Mouse (Mus musculus) hindbrain, embryonic 15.5 days (tissue): ENCODE data around the gene Hira. TPM values are rescaled to one million over a fixed set of nuclear protein-coding genes. Genes with fewer than 3 reads are reported as not detected.
"Not testable (repeated sequence)": the region's sequence is repeated elsewhere in the genome, so short reads cannot be mapped to it uniquely, and the experiment has no call there.

Source experiments
- ATAC-seq: fragments of 200-750 bp; cut with Nextera tagmentation; 2 replicates; pipeline ENCODE4 v1.8.0; 2017; ENCODE audit warnings: low read depth, moderate number of reproducible peaks, moderate TSS enrichment; ENCODE audit not compliant: low FRiP score
- H3K27ac ChIP-seq: fragments of 300-500 bp; sonication (generic); replicated peaks from 2 replicates; pipeline ENCODE4 v1.5.1; 2015; ENCODE audit warnings: mild to moderate bottlenecking, inconsistent platforms
- H3K27me3 ChIP-seq: fragments of 300-500 bp; sonication (generic); 2 replicates; pipeline ENCODE4 v1.6.1; 2015; ENCODE audit warnings: control low read depth, inconsistent platforms
- H3K36me3 ChIP-seq: fragments of 300-500 bp; sonication (generic); 2 replicates; pipeline ENCODE4 v1.6.1; 2015; ENCODE audit warnings: control low read depth, inconsistent platforms
- H3K4me1 ChIP-seq: fragments of 300-500 bp; sonication (generic); replicated peaks from 2 replicates; pipeline ENCODE4 v1.6.1; 2015; ENCODE audit warnings: control low read depth, inconsistent platforms
- H3K4me2 ChIP-seq: fragments of 300-500 bp; sonication (generic); 2 replicates; pipeline ENCODE4 v1.6.1; 2015; ENCODE audit warnings: moderate library complexity, mild to moderate bottlenecking, inconsistent platforms
- H3K4me3 ChIP-seq: fragments of 300-500 bp; sonication (generic); 2 replicates; pipeline ENCODE4 v1.5.1; 2015; ENCODE audit warnings: mild to moderate bottlenecking, inconsistent platforms
- H3K9ac ChIP-seq: fragments of 300-500 bp; sonication (generic); 2 replicates; pipeline ENCODE4 v1.6.1; 2015; ENCODE audit warnings: inconsistent platforms
- H3K9me3 ChIP-seq: fragments of 300-500 bp; sonication (generic); 2 replicates; pipeline ENCODE4 v1.6.1; 2016; ENCODE audit warnings: control low read depth, inconsistent platforms
- WGBS: fragments of 180-500 bp; shearing (Covaris S2); methylation state at CpG from one replicate; pipeline ENCODE4 v1.1.7; 2015; 5-methylcytosine and 5-hydroxymethylcytosine counted together
- polyA plus RNA-seq: library from polyadenylated mRNA; unstranded; fragments of >200 nt; fragmentation: Nextera tagmentation; extraction: Ambion mirVana; gene quantifications from 2 replicates; pipeline ENCODE4 v1.2.1, GENCODE M21; 2015

Hira gene
- 19.1 and 21.2 TPM in 2 replicates for polyA plus RNA-seq

GRCm38 (mm10) chr16:18876442-18877308, at the start of gene Hira, which contains the start of gene Mrpl40:
Gene Hira (plus strand): TSS chr16:18877037.
Gene Mrpl40 (minus strand): TSS chr16:18876862.
- ATAC-seq, result peak; percentile 91
- H3K27me3 ChIP-seq, result no peaks in the 10 kb centered on the region
- peaks cover 37% of the 10 kb centered on the region for H3K4me1 ChIP-seq
- peak within 1 kb of the TSS; percentile 97 for H3K27ac ChIP-seq
- peaks cover 20% of the 10 kb centered on the region for H3K36me3 ChIP-seq
- H3K9ac ChIP-seq, result peak within 1 kb of the TSS; percentile 94
- under 1% methylated on average over 75 of the region's 93 CpGs for WGBS
- H3K4me3 ChIP-seq, result peak within 1 kb of the TSS; percentile 94
- no peaks in the 10 kb centered on the region for H3K9me3 ChIP-seq
- peak within 1 kb of the TSS; percentile 85 for H3K4me2 ChIP-seq

DNA sequence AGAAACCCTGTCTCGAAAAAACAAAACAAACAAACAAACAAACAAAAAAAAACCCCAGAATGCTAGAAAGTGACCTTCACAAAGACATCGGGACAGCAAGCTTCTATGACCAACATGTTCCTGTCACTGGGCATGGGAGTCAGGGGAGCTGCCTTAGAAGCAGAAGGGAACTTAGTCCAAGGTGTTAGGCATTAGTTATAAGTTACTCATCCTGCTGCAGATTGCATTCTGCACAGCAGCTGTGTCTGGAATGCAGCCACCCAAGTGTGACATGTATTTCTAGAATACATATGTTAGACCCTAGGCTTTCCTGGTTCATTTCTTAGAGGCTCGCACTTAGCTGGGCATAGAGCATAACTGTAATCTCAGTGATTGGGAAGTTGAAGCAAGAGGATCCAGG, 48.2 kb upstream of the Hira start:
- no peaks in the 10 kb centered on the region for H3K4me1 ChIP-seq
- 98% methylated on average over 3 of the region's 3 CpGs for WGBS
- H3K36me3 ChIP-seq, result peaks cover 89% of the 10 kb centered on the region
- no peak overlapping the region for H3K9ac ChIP-seq
- no peak overlapping the region for H3K27ac ChIP-seq
- no peaks in the 10 kb centered on the region for H3K9me3 ChIP-seq
- no peak overlapping the region for H3K4me2 ChIP-seq
- no peaks in the 10 kb centered on the region for H3K27me3 ChIP-seq
- H3K4me3 ChIP-seq, result no peak overlapping the region
- no peak for ATAC-seq

DNA sequence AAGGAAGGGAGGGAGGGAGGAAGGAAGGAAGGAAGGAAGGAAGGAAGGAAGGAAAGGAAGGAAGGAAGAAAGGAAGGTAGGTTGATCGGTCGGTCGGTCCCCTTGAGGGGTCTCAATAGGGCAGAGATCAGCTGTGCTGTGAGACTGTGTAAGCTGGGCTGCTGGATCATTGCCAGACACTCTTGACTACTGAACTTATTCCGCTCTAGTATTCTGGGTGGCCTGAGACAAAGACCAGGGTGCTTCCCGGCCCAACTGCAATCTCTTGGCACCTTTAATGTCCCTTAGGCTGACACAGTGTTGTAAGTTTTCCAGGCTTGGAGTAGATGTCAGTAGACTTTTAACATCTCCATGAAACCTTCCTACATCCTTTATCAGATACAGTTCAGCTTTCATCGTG, 47.7 kb upstream of the Hira start:
- H3K27me3 ChIP-seq, result no peaks in the 10 kb centered on the region
- ATAC-seq, result no peak
- no peaks in the 10 kb centered on the region for H3K4me1 ChIP-seq
- H3K4me3 ChIP-seq, result no peak overlapping the region
- no peak overlapping the region for H3K27ac ChIP-seq
- H3K4me2 ChIP-seq, result no peak overlapping the region
- H3K9me3 ChIP-seq, result no peaks in the 10 kb centered on the region
- H3K36me3 ChIP-seq, result peaks cover 88% of the 10 kb centered on the region
- 97% methylated on average over 6 of the region's 6 CpGs for WGBS
- H3K9ac ChIP-seq, result no peak overlapping the region

GRCm38 (mm10) chr16:18833486-18833885, 43.4 kb upstream of the Hira start:
- 69% methylated on average over 2 of the region's 2 CpGs for WGBS
- H3K36me3 ChIP-seq, result peaks cover 57% of the 10 kb centered on the region

DNA sequence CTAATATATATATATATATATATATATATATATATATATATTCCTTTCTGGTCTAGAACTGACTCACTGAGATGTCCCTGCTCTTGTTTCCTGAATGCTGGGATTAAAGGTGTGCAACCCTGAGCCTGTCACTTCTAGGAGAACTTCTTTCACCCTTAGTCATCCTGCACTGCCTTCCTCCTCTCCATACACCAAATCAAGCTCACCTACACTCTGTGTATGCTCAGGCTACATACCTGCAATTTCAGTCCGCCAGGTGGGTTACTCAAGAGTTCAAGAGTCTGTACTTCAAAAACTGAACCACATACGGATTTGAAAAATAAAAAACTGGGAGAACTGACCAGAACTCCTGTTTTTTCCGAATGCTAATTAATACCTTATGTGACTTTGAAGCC, 40.8 kb upstream of the Hira start:
- Histone ChIP-seq H3K27ac (no peak overlapping the region), H3K4me3 (peak overlapping the region; percentile 62), H3K4me2 (peak overlapping the region; percentile 54), H3K9me3 (no peaks in the 10 kb centered on the region), H3K27me3 (no peaks in the 10 kb centered on the region), H3K9ac (no peak overlapping the region), H3K36me3 (peaks cover 34% of the 10 kb centered on the region), H3K4me1 (peaks cover 7% of the 10 kb centered on the region)
- peak; percentile 64 for ATAC-seq
- 34% methylated on average over 3 of the region's 3 CpGs for WGBS

More at GRCm38 (mm10) chr16:18833486-18833885, 43.4 kb upstream of the Hira start:
- no peak overlapping the region for H3K4me2 ChIP-seq
- no peaks in the 10 kb centered on the region for H3K9me3 ChIP-seq
- H3K4me1 ChIP-seq, result peaks cover 7% of the 10 kb centered on the region
- H3K27ac ChIP-seq, result no peak overlapping the region
- ATAC-seq, result no peak
- no peak overlapping the region for H3K9ac ChIP-seq
- H3K27me3 ChIP-seq, result no peaks in the 10 kb centered on the region
- H3K4me3 ChIP-seq, result no peak overlapping the region

DNA sequence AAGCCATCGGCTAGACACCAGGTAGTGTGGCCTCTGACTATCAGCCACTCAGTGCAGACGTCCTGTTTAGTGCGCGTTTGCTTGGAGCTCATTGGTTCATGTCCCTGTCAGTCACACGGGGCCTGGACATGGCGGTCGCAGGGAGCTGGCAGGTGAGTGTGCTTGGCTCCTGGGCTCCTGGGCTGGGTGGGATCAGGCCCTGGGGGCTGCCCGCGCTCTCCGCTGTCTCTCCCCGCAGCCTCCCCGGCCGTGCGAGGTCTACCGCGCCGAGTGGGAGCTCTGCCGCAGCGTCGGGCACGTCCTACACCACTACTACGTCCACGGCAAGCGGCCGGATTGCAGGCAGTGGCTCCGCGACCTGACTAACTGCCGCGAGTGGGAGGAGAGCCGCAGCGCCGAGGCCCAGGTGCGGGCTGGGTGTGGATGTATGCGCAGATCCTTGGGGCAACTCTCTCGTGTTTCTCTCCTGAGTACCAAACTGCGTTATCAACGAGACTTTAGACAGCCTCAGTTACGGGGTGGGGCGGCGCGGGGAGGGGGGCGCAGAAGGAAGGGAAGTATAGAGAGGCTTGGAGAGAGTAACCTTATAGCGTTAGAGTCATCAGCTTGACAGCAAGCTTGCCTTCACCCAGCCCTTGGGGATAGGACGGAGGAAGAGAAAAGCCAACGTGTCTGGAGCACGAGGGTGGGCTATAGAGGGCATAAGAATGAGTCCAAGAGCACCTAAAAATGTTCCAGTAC, 40.2 kb upstream of the Hira start, which contains the start of the genes 2510002D24Rik and Gm28539:
Gene 2510002D24Rik, plus strand, starts transcription at position 111 of the 741 bp plus-strand sequence.
Gene Gm28539, plus strand, starts transcription at position 117 of the 741 bp plus-strand sequence.
- under 1% methylated on average over 46 of the region's 46 CpGs for WGBS
- Histone ChIP-seq H3K4me2 (peak within 1 kb of the TSS; percentile 54), H3K4me3 (peak within 1 kb of the TSS; percentile 62), H3K9me3 (no peaks in the 10 kb centered on the region), H3K27me3 (no peaks in the 10 kb centered on the region), H3K27ac (peak within 1 kb of the TSS; percentile 72), H3K9ac (peak within 1 kb of the TSS; percentile 64), H3K4me1 (peaks cover 7% of the 10 kb centered on the region), H3K36me3 (peaks cover 29% of the 10 kb centered on the region)
- ATAC-seq, result peak; percentile 98

GRCm38 (mm10) chr16:18838346-18838745, 38.5 kb upstream of the Hira start:
- peaks cover 16% of the 10 kb centered on the region for H3K36me3 ChIP-seq
- H3K27ac ChIP-seq, result no peak overlapping the region
- peaks cover 7% of the 10 kb centered on the region for H3K4me1 ChIP-seq
- 92% methylated on average over 4 of the region's 4 CpGs for WGBS
- no peak for ATAC-seq
- no peak overlapping the region for H3K4me3 ChIP-seq
- H3K4me2 ChIP-seq, result no peak overlapping the region
- no peak overlapping the region for H3K9ac ChIP-seq
- no peaks in the 10 kb centered on the region for H3K27me3 ChIP-seq
- H3K9me3 ChIP-seq, result no peaks in the 10 kb centered on the region

DNA sequence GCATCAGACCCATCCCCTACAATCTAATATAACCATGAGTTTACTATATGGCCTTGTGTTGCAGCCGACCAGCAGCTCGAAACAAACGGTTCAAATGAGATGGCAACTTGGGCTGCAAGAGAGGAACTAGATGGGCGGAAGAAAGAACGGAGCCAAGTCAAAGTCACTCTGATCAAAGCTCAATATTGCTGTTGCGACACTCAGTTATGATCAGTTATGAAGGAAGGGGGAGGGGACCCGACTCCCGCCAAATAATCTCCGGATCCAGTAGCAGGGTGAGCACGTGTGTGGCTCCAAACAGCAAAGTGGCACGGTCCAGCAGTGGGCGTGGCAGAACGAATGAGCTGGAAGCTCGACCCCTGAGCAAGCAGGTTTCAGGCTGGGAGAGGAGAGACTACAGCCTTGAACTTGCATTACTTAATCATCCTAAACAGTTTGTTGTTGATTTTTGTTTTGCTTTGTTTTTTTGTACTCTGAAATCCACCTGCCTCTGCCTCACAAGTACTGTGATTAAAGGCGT, 30.5 kb upstream of the Hira start:
- ATAC-seq, result no peak

GRCm38 (mm10) chr16:18849521-18850190, 27.2 kb upstream of the Hira start:
- not testable (repeated sequence) for H3K4me3 ChIP-seq, H3K4me2 ChIP-seq, H3K4me1 ChIP-seq, H3K9ac ChIP-seq, H3K36me3 ChIP-seq, H3K27me3 ChIP-seq, H3K9me3 ChIP-seq, ATAC-seq, H3K27ac ChIP-seq
- 91% methylated on average over 15 of the region's 17 CpGs for WGBS

More for the DNA sequence above, 30.5 kb upstream of the Hira start:
- no peaks in the 10 kb centered on the region for H3K4me1 ChIP-seq
- H3K27ac ChIP-seq, result no peak overlapping the region
- H3K9ac ChIP-seq, result no peak overlapping the region
- H3K36me3 ChIP-seq, result no peaks in the 10 kb centered on the region; the same call in 1 of the 2 replicates
- WGBS, result 90% methylated on average over 15 of the region's 15 CpGs
- no peaks in the 10 kb centered on the region for H3K27me3 ChIP-seq
- H3K4me3 ChIP-seq, result no peak overlapping the region
- H3K9me3 ChIP-seq, result no peaks in the 10 kb centered on the region
- H3K4me2 ChIP-seq, result no peak overlapping the region

DNA sequence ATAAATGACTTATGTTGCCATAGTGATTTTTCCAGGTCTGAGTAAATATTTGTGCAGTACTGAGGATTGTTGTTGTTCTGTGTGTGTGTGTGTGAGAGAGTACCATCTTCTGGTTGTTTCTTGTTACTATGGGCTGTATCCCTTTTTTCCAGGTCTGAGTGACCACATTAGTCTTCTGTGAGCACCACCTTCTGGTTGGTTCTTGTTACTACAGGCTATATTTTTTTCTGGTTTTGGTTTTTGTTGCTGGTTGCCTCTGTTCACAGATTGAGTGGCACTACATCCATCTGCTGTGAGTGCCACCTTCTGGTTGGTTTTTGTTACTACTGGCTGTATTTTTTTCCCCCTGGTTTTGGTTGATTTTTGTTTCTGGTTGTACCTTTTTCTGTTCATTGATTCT, 18.3 kb upstream of the Hira start:
- Histone ChIP-seq H3K4me3 (no peak overlapping the region), H3K4me2 (no peak overlapping the region), H3K27ac (no peak overlapping the region), H3K36me3 (no peaks in the 10 kb centered on the region), H3K9ac (no peak overlapping the region), H3K27me3 (no peaks in the 10 kb centered on the region), H3K9me3 (no peaks in the 10 kb centered on the region), H3K4me1 (no peaks in the 10 kb centered on the region)
- ATAC-seq, result no peak

- Histone ChIP-seq H3K4me1 (no peaks in the 10 kb centered on the region), H3K27me3 (no peaks in the 10 kb centered on the region), H3K4me3 (no peak overlapping the region), H3K9me3 (no peaks in the 10 kb centered on the region), H3K36me3 (no peaks in the 10 kb centered on the region), H3K4me2 (no peak overlapping the region), H3K9ac (no peak overlapping the region), H3K27ac (no peak overlapping the region)
- WGBS, result 59% methylated on average over 1 of the region's 1 CpGs
- ATAC-seq, result no peak
Measured at GRCm38 (mm10) chr16:18860186-18860585, 16.7 kb upstream of the Hira start.
